Mouse (Mus musculus) heart, postnatal 10 days (tissue): ENCODE measurements around the gene Rabgap1l. TPM values are rescaled to one million over a fixed set of nuclear protein-coding genes. Genes with fewer than 3 reads are reported as not detected.

Experiments used
- DNase-seq, 2 experiments: peaks; one replicate each; pipeline ENCODE4 v3.0.0; 2021
- intact Hi-C: fragments of 180-260 bp; cut with DNase I; formaldehyde crosslinking; loops from one replicate; pipeline ENCODE4 v1.15.1; 2025
- total RNA-seq, 2 experiments: library from RNA; stranded (reverse); gene quantifications; 2 replicates each; pipeline ENCODE4 v1.2.3; 2021

Rabgap1l gene
- total RNA-seq, 2 experiments from 2014 or later, result 89.0 to 92.4 TPM

DNA sequence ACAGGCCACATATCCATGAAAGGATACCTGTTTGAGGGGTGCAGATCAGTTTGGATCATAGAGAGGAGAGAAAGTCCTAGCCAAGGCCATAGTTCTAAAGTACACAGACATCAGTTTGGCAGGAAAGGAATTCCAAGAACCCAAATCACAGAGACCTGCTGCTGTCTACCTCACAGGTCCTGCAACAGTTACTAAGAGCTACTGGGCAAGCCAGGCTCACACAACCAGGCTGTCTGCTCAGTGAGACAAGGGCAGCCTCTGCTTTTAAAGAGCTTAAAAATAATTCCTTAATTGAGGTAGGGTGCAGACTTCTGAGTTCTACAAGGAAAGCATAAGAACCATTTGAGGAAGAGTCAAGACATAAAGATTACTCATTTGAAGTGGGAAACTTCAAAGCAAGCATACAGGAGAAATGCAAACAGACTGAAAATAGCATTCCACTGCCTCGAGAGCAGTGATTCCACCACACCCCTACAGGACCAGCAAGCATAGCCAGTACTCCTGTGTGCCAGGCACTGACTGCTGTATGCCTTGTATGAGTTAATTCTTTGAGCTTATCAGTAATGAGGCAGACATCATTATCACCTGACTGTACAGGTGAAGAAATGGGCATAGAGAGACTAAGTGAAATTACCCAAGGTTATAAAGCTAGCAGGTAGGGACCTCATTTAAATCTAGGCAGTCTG, 521.6 kb downstream of the Rabgap1l start:
- intact Hi-C loops, result no loop called here
- no peak for DNase-seq

DNA sequence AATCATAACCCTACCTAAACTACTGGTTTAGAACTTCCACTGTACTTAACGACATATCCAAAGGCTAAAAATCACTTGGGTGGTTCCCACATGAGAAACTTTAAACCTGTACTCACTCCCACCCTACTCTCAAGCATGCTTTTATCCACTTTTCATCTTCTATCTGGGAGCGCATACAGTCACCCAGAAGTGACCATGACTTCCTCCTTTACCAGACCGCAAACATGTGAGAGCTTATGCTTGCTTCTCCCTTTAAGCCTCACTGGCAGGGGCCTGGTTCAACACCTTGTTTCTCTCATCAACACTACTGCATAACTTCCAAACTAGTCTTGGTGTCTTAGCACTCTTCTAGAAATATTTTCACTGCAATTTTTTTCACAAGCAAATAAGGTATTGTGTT, 524.7 kb downstream of the Rabgap1l start:
- DNase-seq, result no peak
- intact Hi-C loops, result no loop called here

DNA sequence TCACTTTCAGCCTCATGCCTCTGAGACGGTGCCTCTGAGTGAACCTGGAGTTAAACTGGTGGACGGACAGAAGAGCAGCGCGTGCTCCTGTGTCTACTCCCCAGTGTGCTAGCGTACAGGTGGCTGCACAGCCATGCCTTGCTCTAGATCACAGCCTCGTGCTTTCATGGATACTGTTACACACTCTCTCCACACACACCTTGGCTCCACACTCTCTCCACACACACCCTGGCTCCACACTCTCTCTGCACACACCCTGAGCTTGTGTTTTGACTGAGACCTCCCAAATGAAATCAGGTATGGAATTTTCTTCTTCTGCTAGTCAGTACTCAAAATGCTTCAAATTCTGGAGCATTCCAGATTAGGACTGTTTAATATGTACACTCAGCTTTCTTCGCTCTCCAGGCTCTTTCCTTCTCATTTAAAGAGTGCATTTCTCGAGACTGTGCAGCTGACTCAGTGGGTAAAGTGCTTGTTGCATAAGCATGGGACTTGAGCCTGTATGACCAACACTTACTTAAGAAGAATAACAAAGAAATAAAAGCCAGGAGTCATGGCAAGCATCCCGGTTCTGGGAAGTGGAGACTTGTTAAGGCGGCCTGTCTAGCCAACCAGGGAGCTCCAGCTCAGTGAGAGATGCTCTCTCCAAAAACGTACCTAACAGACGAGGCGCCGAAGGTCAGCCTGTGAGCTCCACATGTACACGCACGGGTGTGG, 529.2 kb downstream of the Rabgap1l start:
- peak; percentile 50 to 55 for DNase-seq
- intact Hi-C loops, result no loop called here

DNA sequence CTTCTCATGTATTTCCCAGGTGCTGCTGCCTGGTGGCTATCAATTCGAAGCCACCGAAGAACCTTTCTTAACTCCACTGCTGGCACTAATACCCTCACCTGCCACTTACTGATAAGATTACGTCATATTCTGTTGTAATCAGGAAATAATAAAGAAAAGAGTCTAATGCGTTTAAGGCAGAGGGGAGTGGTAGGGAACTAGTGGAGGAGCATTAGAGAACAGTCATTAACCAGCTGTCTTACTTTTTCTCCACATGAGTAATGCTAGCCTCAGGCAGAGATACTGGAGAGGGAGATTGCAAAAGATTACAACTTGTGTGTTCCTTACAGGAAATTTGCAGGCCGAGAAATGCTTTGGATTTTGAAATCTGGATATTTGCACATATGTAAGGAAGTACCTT, 530.0 kb downstream of the Rabgap1l start:
- intact Hi-C loops, result no loop called here

DNA sequence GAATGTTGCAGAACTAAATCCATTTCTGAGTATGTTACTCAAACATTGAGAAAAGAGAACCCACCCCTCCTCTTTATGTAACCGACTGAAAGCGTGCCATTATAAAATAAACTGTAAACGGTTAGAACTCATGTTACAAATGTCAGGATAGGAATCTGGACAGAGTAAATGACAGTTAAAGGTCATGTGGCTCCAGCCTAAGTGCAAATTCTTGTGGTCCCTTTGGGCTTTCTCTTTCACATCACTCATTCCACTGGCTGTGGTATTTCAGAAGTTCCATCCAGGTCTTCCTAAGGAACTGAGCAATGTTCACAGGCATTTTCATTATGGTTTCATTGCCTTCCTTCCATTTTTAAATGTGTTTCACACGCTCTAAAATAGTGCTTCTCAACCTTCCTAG, 530.6 kb downstream of the Rabgap1l start:
- no peak for DNase-seq
- intact Hi-C loops, result no loop called here

More for the DNA sequence above, 530.0 kb downstream of the Rabgap1l start:
- no peak for DNase-seq

DNA sequence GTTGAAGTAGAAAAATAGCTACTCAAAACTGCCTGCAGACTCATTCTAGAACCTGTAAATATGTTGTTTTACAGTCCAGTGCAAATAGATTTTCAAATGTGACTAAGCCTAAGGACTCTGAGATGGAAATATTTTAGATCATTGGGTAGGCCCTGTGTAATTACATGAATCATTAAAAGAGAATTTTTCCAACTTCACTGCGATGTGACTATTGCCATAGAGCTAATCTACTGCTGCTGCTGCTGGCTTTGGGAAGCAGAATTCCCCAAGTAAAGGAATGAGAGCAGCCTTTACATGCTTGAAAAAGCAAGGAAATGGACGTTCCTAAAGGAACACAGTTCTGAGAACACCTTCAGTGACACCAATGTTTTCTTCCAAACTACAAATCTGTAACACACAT, 531.2 kb downstream of the Rabgap1l start:
- DNase-seq, result no peak
- intact Hi-C loops, result no loop called here

DNA sequence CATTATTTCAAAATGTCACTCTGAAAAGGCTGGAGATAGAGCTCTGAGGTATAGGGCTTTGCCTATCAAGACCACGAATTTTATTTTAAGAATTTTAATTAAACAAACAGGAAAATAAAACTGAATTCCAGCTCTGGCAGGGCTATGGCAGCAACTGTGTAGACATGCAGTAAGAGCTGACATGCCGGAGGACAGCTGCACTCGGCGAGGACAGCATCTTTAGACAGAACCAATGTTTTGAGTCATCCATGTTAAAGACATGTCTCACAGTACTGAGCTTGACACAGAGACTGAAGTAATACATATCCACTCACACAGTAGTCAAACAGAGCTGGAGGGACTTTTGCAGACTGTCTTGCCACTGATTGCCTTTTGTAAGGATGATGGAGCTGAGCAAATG, 532.4 kb downstream of the Rabgap1l start:
- DNase-seq, result no peak
- intact Hi-C loops, result no loop called here

DNA sequence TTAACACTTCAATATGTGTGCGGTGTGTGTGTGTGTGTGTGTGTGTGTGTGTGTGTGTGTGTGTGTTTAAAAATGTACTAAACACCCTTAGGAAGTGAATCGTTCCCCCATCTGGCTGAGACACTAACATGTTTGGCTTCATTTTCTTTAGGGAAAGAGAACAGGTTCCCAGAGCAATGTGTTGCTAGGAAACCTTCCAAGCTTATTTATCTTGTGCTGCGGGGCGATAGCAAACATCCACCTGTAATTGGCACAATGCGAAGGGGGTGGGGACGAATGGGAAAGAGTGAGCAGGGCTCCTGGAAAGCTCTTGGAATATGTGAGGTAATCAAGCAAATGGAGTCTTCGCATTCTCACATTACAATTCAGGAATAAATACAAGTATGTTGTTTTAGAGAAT, 533.1 kb downstream of the Rabgap1l start:
- no peak for DNase-seq
- intact Hi-C loops, result no loop called here

DNA sequence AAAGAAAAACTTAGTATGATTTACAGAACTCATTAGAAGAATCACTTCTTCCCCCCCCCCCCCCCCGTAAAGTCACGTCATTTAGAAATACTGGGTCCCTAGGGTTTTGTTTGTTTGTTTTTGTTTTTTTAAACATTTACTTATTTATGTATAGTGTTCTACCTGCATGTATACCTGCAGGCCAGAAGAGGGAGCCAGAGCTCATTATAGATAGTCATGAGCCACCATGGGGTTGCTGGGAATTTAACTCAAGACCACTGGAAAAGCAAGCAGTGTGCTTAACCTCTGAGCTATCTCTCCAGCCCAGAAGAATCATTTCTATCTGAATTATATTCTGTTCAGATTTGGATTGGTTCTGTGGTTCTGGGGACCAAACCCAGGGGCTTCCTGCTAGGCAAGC, 539.9 kb downstream of the Rabgap1l start:
- intact Hi-C loops, result no loop called here
- DNase-seq, result no peak

DNA sequence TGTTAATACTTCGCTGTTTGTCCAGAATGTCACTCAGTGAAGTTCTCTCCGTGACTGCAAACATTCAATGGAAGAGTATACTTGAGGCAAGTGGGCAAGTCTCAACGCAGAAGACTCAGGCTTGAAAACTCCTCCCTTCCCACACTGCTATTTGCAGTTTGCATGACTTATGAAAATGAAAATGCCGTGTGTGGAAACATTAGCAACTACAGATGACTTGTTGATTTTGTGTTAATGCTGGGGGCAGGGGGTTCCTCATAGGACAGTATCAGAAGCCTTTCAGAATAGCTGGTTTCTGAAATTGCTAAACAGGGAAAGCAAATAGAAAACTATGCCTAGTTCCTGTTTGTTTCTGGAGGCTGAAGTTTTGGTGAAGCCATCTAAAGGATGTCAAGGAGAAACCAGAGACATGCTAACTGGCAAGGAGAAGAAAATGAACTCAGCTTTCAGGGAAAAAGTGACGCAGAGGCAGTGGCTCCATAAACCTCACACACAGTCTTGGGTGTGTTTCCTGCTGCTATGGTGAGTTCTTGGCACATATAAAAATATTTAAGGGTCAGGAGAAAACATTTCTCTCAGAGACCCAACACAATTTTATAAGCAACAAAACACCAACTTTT, 541.5 kb downstream of the Rabgap1l start:
- no peak for DNase-seq
- intact Hi-C loops, result no loop called here

DNA sequence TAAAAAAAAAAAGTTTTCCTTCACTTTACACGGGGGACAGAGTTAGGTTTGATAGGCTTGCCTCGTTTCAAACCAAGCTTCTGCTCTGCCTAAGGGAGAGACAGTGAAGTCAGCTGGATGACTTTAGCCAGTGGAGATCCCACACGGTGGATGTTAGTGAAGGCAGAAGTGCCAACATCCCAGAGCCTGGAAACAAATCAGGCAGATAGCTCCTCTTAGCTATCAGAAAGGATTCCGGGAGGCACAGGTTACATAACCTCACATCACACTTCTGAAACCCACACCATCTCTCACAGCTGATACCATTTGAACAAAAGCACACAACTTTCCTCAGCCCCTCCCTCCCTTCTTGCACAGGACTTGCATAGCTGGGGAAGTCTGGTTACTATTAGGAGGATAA, 542.2 kb downstream of the Rabgap1l start:
- no peak for DNase-seq
- intact Hi-C loops, result no loop called here

DNA sequence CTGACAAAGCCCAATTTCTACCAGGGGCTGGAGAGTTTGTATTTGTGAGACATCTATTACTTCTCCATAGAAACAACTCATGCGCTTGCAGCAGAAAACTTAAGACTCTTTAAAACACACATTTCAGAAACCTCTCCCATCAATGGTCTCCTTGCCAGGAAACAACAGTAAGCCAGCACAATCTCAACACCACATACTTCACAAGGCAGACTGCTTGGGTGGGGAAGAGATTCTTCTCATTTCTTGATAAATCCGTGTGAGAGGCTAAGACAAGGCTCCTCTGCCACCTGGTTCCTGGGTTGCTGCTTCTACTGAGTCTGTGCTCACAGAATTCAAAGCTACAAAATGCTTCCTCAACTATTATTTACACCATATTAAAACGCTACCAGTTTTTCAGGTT, 543.2 kb downstream of the Rabgap1l start:
- intact Hi-C loops, result no loop called here
- no peak for DNase-seq

DNA sequence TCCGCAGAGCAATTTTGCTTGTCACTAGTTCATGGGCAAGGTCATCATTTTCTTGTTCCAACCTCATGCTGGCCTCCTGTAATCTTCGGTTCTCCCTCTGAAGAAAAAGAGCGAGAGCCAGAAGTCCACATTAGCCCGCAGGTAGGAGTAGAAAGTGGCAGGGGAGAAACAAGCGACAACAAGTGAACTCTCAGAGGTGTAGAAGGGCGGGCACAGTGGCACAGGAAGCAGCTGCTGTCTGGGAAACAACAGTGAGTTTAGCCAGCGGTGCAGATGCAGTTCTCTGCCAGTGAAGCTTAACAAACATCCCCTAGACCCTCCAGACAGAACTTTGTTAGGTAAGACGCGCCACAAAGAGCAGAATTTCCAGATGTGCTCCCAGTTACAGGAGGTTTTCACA, 545.5 kb downstream of the Rabgap1l start:
- intact Hi-C loops, result no loop called here
- no peak for DNase-seq

DNA sequence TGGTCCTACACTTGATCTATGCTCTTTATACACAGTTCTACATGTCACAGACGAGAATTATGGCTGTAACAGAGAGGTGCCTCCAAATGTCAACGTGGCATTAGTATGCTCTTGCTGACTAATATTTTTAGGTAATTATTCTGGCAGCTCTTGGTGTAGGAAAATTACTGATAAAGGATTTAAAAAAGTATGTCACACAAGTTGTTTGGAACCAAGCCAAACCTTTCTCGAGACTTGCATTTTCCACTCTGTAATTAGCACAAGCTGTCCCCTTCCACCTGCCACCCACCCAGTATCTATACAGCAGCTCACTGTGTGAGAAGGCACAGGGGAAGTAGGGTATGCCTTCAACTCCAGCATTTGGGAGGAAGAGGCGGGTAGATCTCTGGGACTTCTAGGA, 546.2 kb downstream of the Rabgap1l start:
- intact Hi-C loops, result no loop called here
- no peak for DNase-seq

DNA sequence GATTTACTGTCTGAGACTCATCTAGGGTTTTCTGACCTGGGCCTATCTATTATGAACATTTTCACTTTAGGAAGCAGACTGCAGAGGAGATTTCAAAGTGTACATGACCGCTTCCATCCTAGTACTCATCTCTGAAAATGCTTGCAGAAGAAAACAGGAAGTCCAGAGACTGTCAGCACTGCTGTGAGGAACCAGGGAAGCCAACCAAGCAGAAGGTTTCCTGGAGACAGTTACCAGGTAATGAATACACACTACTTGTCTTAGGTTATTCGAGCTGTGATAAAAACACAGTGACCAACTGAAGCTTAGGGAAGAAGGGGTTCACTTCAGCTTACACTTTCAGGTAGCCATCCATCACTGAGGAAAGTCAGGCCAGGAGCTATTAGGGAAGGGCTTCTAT, 547.1 kb downstream of the Rabgap1l start:
- DNase-seq, result no peak
- intact Hi-C loops, result no loop called here

DNA sequence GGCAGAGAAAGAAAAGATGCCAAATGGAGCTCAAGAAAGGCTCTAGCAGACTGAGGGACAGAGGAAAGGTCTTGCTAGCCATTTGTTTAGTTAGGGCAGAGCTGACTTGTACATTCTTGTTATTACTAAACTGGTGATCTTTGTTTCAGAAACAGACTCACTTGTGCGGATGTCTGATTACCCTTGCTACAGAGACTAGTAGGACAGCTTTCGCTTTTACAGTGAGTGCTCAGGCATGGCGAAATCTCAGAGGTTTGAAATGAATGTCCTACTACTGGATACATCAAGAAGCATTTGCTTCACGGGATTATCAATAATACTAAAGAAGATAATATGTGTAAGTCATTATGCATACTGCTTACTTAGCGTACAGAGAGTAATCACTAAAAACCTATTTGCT, 548.3 kb downstream of the Rabgap1l start:
- intact Hi-C loops, result no loop called here
- DNase-seq, result no peak

DNA sequence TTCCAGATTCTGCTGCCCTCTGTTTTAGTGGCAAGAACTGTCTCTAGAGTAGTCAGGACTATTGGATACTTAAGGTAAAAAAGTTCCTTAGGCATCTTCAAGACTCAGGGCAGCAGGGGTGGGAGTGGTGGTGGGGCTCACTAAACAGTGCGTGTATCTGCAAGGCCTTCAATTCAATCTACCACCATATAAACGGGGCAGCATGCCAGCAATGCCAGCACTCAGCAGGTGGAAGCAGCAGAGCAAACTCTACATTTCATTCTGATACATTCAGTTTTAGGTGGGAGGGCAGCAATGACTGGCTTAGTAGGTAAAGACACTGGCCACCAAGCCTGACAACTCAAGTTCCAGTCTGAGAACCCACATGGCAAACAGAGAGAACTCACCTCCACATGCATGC, 552.9 kb downstream of the Rabgap1l start:
- intact Hi-C loops, result no loop called here
- DNase-seq, result no peak

DNA sequence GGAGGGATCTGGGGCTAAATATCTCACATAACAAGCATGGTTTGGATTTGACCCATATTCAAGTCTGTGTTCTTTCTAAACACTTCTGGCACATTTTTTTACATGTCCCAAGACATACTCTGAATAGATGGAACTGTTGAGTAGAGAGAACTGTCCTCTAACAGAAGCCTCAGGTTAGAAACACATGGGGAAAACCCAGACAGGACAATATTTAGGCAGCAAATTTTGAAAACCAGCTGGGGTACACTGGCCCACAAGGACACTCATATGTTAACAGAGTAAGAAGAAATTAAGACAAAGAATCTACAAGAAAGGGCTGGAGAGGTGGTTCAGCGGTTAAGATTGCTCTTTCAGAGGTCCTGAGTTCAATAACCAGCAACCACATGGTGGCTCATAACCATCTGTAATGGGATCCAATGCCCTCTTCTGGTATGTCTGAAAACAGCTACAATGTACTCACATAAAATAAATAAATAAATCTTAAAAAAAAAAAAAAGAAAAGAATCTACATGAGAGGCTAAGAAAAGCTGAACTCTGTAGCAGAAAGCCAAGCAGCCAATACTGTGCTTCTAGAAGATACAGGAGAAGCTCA, 554.1 kb downstream of the Rabgap1l start:
- DNase-seq, result no peak
- intact Hi-C loops, result loop anchor here (10.0 kb wide), 1 partner anchor 476 kb away; no protein-coding TSS in a partner anchor

DNA sequence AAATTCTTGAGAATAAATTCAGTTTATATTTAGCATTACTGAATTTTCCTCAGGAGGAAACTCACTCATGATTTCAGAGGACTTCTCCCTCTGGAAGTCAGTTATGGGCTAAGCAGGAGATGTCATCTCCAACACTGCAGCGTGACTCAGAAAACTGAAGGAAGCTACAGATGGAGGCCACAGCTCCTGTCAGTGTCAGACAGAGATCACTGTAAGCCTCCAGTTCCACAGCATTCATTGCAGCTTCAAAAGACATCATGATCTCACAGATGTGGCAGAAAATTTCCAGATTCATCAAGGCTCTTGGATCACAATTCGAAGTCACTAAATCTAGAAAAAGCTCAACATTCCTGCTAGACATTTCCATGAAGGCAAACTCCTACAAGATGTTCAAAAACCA, 555.0 kb downstream of the Rabgap1l start:
- intact Hi-C loops, result loop anchor here (10.0 kb wide), 1 partner anchor 477 kb away; no protein-coding TSS in a partner anchor

DNA sequence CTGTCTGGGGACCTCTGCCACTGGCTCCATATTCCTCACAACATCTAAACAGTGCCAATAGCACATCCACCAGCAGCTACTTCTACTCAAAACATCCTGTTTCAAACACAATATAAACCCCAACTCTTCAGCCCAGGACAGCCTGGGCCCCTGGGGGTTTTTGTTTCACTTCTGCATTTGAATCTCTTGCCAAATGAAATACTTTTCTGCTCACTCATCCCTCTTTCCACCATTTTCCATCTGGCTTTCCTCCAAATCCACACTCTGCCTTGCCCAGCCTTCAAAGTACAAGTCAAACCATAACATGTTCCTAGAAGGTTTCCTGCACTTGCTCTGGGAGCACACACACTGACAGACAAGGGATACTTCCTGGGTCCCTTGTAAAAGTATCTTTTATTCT, 559.1 kb downstream of the Rabgap1l start:
- intact Hi-C loops, result loop anchor here (10.0 kb wide), 1 partner anchor 481 kb away; no protein-coding TSS in a partner anchor
- peak; percentile 48 to 55 for DNase-seq

More for the DNA sequence above, 555.0 kb downstream of the Rabgap1l start:
- no peak for DNase-seq

DNA sequence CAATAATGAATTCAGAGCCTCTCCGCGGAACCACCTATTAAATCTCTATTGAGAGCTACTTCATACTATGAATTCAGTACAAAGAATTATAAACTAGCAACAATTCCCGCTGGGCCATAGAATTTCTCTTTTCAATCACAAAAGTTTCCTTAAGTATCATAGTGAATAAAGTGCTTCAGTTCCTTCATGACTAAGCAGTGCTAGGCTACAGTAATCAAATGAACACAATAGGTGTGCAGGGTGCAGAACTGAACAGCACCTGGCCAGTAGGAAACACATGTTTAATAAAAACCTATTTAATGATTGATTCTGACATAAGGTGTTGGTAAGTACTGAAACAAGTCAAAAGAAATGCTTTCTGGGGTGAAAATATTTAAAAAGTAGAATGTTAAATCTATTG, 560.9 kb downstream of the Rabgap1l start:
- intact Hi-C loops, result loop anchor here (10.0 kb wide), 1 partner anchor 483 kb away; no protein-coding TSS in a partner anchor
- no peak for DNase-seq
